In genomic region chr9:99628581-99628980, GRCm38 (mm10) we compare ENCODE assay signal across 12 mouse cellular contexts. TPM values are rescaled to one million over a fixed set of nuclear protein-coding genes. Genes with fewer than 3 reads are reported as not detected.
DNase-seq lines count a peak whose midpoint lies in the region; ATAC-seq and TF ChIP-seq lines count a peak whose summit lies in the region.
"Had no signal": no experiment of that assay in that cellular context is flagged by ENCODE, and none has a peak within 500 bp of the region (broad histone marks: within the 10 kb centered on the region; RNA-seq: fewer than 3 reads in every experiment).

No protein-coding gene starts in this region.

- H3K27ac ChIP-seq in kidney, adult 2 months (ENCODE audit: insufficient read depth, low read depth, low read length) = peak overlapping the region; percentile 83
- peak overlapping the region; percentile 97 for H3K27ac ChIP-seq in forebrain, embryonic 10.5 days
- 0 out of 2 replicates have a peak overlapping the region, but pooled peaks have one; percentile 92 for H3K27ac ChIP-seq in intestine, embryonic 15.5 days
- no peak overlapping the region for H3K27ac ChIP-seq in neural tube, embryonic 14.5 days (ENCODE audit: low read depth, low read length)

- no peaks in the 10 kb centered on the region for H3K36me3 ChIP-seq in kidney, adult 2 months (ENCODE audit: control insufficient read depth, insufficient read depth, low read length)
- peaks cover 15% of the 10 kb centered on the region for H3K36me3 ChIP-seq in forebrain, embryonic 10.5 days (replicated peaks)
- no peaks in the 10 kb centered on the region for H3K36me3 ChIP-seq in intestine, embryonic 15.5 days
- no peaks in the 10 kb centered on the region for H3K36me3 ChIP-seq in neural tube, embryonic 14.5 days (ENCODE audit: control insufficient read depth, insufficient read depth, low read length)

- WGBS in kidney, adult 2 months = 66% methylated on average over 4 of the region's 4 CpGs
- WGBS in forebrain, embryonic 10.5 days = 46% methylated on average over 4 of the region's 4 CpGs
- WGBS in intestine, embryonic 15.5 days = 61% methylated on average over 4 of the region's 4 CpGs
- 68% methylated on average over 4 of the region's 4 CpGs for WGBS in neural tube, embryonic 14.5 days

- no peak for ATAC-seq in intestine, embryonic 15.5 days
- ATAC-seq in neural tube, embryonic 14.5 days (ENCODE audit: low read depth) = no peak
- ATAC-seq in activated CD4-positive, CD25-positive, alpha-beta regulatory T cell, adult 4 months = no peak

- TF ChIP-seq CTCF in kidney, adult 2 months (conservative IDR thresholded peaks at IDR 0.05; ENCODE audit: insufficient read depth, insufficient read length, low read depth, low read length) = no peak

- H3K4me1 ChIP-seq in kidney, adult 2 months (ENCODE audit: control insufficient read depth, insufficient read depth, low read length) = peaks cover 9% of the 10 kb centered on the region
- H3K4me1 ChIP-seq in forebrain, embryonic 10.5 days = peaks cover 45% of the 10 kb centered on the region
- peaks cover 11% of the 10 kb centered on the region; the same call in 1 of the 2 replicates for H3K4me1 ChIP-seq in intestine, embryonic 15.5 days (replicated peaks)
- peaks cover 7% of the 10 kb centered on the region; the same call in 1 of the 2 replicates for H3K4me1 ChIP-seq in neural tube, embryonic 14.5 days (ENCODE audit: control insufficient read depth, insufficient read depth, low read length)

- no peaks in the 10 kb centered on the region for H3K27me3 ChIP-seq in kidney, adult 2 months (replicated peaks; ENCODE audit: control insufficient read depth, insufficient read depth, low read length)
- no peaks in the 10 kb centered on the region for H3K27me3 ChIP-seq in forebrain, embryonic 10.5 days (ENCODE audit: poor library complexity, severe bottlenecking)
- no peaks in the 10 kb centered on the region for H3K27me3 ChIP-seq in intestine, embryonic 15.5 days (replicated peaks)
- H3K27me3 ChIP-seq in neural tube, embryonic 14.5 days (ENCODE audit: control insufficient read depth, insufficient read depth, low read length) = no peaks in the 10 kb centered on the region
- H3K27me3 ChIP-seq: CH12.LX had no signal

- H3K9me3 ChIP-seq in forebrain, embryonic 10.5 days = no peaks in the 10 kb centered on the region
- H3K9me3 ChIP-seq in intestine, embryonic 15.5 days = no peaks in the 10 kb centered on the region
- H3K9me3 ChIP-seq in neural tube, embryonic 14.5 days (ENCODE audit: control insufficient read depth, low read length) = no peaks in the 10 kb centered on the region

- no peak for DNase-seq in kidney, adult 2 months
- DNase-seq in kidney, adult 11 months = no peak
- no peak for DNase-seq in forebrain, embryonic 10.5 days (ENCODE audit: extremely low spot score, low spot score)
- DNase-seq in urinary bladder, postnatal 14 days (ENCODE audit: low spot score) = no peak
- no peak for DNase-seq in adrenal gland, adult (ENCODE audit: inconsistent age in 2 of 2, low spot score in 1 of 2)
- DNase-seq: adrenal gland, postnatal 36 days; right cerebral cortex, adult 18-20 months had no signal

- H3K4me3 ChIP-seq in kidney, adult 2 months (ENCODE audit: insufficient read depth, low read depth, low read length) = no peak overlapping the region
- peak overlapping the region; percentile 76 for H3K4me3 ChIP-seq in forebrain, embryonic 10.5 days
- no peak overlapping the region; the same call in 1 of the 2 replicates for H3K4me3 ChIP-seq in intestine, embryonic 15.5 days (replicated peaks)
- H3K4me3 ChIP-seq in neural tube, embryonic 14.5 days (ENCODE audit: low read depth, low read length) = no peak overlapping the region

- no peak for TF ChIP-seq POLR2A in kidney, adult 2 months (IDR thresholded peaks at IDR 0.05; ENCODE audit: low read depth, low read length)

- peak overlapping the region; percentile 88; the same call in 1 of the 2 replicates for H3K4me2 ChIP-seq in intestine, embryonic 15.5 days (replicated peaks)
- H3K4me2 ChIP-seq in neural tube, embryonic 14.5 days (ENCODE audit: low read depth, low read length) = peak overlapping the region; percentile 79; the same call in 1 of the 2 replicates

- no peak overlapping the region for H3K9ac ChIP-seq in intestine, embryonic 15.5 days
- no peak overlapping the region for H3K9ac ChIP-seq in neural tube, embryonic 14.5 days (replicated peaks; ENCODE audit: low read depth, low read length)

RNA-seq across cellular contexts. Expression of gene Dzip1l, which starts 0.7 kb away (rescaled TPM):
- polyA plus RNA-seq in kidney, adult 2 months (2012; rRNA removed) = 6.8 and 7.2 TPM in 2 replicates
- polyA plus RNA-seq in forebrain, embryonic 10.5 days (2016; fragmentation: Nextera tagmentation; extraction: Ambion mirVana) = 28.2 and 30.7 TPM in 2 replicates
- 11.7 and 13.4 TPM in 2 replicates for polyA plus RNA-seq in intestine, embryonic 15.5 days (2015; fragmentation: Nextera tagmentation; extraction: Ambion mirVana)
- polyA plus RNA-seq in neural tube, embryonic 14.5 days (2014; fragmentation: Nextera tagmentation; extraction: Ambion mirVana) = 8.2 and 9.0 TPM in 2 replicates
- polyA plus RNA-seq in activated CD4-positive, CD25-positive, alpha-beta regulatory T cell, adult 4 months (2017; shearing (Covaris generic)) = under 1 TPM in 1 of 2 experiments, not detected in 1; 0.13 TPM

RNA-seq across cellular contexts. Expression of gene A4gnt, which starts 16.3 kb away (rescaled TPM):
- polyA plus RNA-seq in kidney, adult 2 months (2012; rRNA removed) = 7.9 TPM in 2 replicates
- polyA plus RNA-seq in forebrain, embryonic 10.5 days (2016; fragmentation: Nextera tagmentation; extraction: Ambion mirVana) = not detected in 2 replicates
- 0.92 and 0.96 TPM in 2 replicates for polyA plus RNA-seq in intestine, embryonic 15.5 days (2015; fragmentation: Nextera tagmentation; extraction: Ambion mirVana)
- not detected in 2 replicates for polyA plus RNA-seq in neural tube, embryonic 14.5 days (2014; fragmentation: Nextera tagmentation; extraction: Ambion mirVana)
- not detected for polyA plus RNA-seq in activated CD4-positive, CD25-positive, alpha-beta regulatory T cell, adult 4 months (2017; shearing (Covaris generic))
- polyA plus RNA-seq: embryonic facial prominence, embryonic 11.5 days had no signal

RNA-seq across cellular contexts. Expression of gene Dbr1, which starts 53.0 kb away (rescaled TPM):
- polyA plus RNA-seq in kidney, adult 2 months (2012; rRNA removed) = 6.5 and 6.7 TPM in 2 replicates
- 49.7 and 52.6 TPM in 2 replicates for polyA plus RNA-seq in forebrain, embryonic 10.5 days (2016; fragmentation: Nextera tagmentation; extraction: Ambion mirVana)
- 27.9 and 28.2 TPM in 2 replicates for polyA plus RNA-seq in intestine, embryonic 15.5 days (2015; fragmentation: Nextera tagmentation; extraction: Ambion mirVana)
- polyA plus RNA-seq in neural tube, embryonic 14.5 days (2014; fragmentation: Nextera tagmentation; extraction: Ambion mirVana) = 22.8 and 23.4 TPM in 2 replicates
- 10 to 100 TPM; 18.4 to 23.7 TPM for polyA plus RNA-seq in activated CD4-positive, CD25-positive, alpha-beta regulatory T cell, adult 4 months (2017; shearing (Covaris generic))

RNA-seq across cellular contexts. Expression of gene Armc8, which starts 59.9 kb away (rescaled TPM):
- polyA plus RNA-seq in kidney, adult 2 months (2012; rRNA removed) = 10.2 and 11.3 TPM in 2 replicates
- polyA plus RNA-seq in forebrain, embryonic 10.5 days (2016; fragmentation: Nextera tagmentation; extraction: Ambion mirVana) = 29.9 and 30.4 TPM in 2 replicates
- polyA plus RNA-seq in intestine, embryonic 15.5 days (2015; fragmentation: Nextera tagmentation; extraction: Ambion mirVana) = 26.9 and 27.9 TPM in 2 replicates
- polyA plus RNA-seq in neural tube, embryonic 14.5 days (2014; fragmentation: Nextera tagmentation; extraction: Ambion mirVana) = 86.4 and 88.8 TPM in 2 replicates
- polyA plus RNA-seq in activated CD4-positive, CD25-positive, alpha-beta regulatory T cell, adult 4 months (2017; shearing (Covaris generic)) = 10 to 100 TPM; 24.0 to 27.4 TPM
